Mouse (Mus musculus) retina, postnatal 1 day (tissue): Measurements from ENCODE around the gene Lgals3bp.

Source experiments
- DNase-seq: peaks from one replicate; pipeline ENCODE4 v3.0.0-alpha.2; 2012

Lgals3bp gene

GRCm38 (mm10) chr11:118423266-118423971 lies 21.5 kb upstream of the Lgals3bp start:
- DNase-seq: peak; percentile 89

GRCm38 (mm10) chr11:118420261-118420660 lies 18.4 kb upstream of the Lgals3bp start:
- no peak for DNase-seq

GRCm38 (mm10) chr11:118418834-118419504 lies 17.1 kb upstream of the Lgals3bp start, which contains the start of gene Cant1:
Cant1 (minus strand) TSS chr11:118419086.
- peak; percentile 99 for DNase-seq

- no peak for DNase-seq
Observed at GRCm38 (mm10) chr11:118418442-118418833, 16.5 kb upstream of the Lgals3bp start.

- DNase-seq: no peak
Observed at GRCm38 (mm10) chr11:118417496-118417895, 15.6 kb upstream of the Lgals3bp start.

- DNase-seq: no peak
Observed at GRCm38 (mm10) chr11:118416046-118416445, 14.2 kb upstream of the Lgals3bp start.

- DNase-seq: no peak
Observed at GRCm38 (mm10) chr11:118415630-118416029, 13.7 kb upstream of the Lgals3bp start.

- no peak for DNase-seq
Observed at GRCm38 (mm10) chr11:118414270-118414669, 12.4 kb upstream of the Lgals3bp start.

- DNase-seq: no peak
Observed at GRCm38 (mm10) chr11:118413055-118413454, 11.2 kb upstream of the Lgals3bp start.

- no peak for DNase-seq
Observed at GRCm38 (mm10) chr11:118412601-118413000, 10.7 kb upstream of the Lgals3bp start.

- DNase-seq: no peak
Observed at GRCm38 (mm10) chr11:118411271-118411670, 9.4 kb upstream of the Lgals3bp start.

GRCm38 (mm10) chr11:118410479-118410878 lies 8.6 kb upstream of the Lgals3bp start:
- DNase-seq: no peak

GRCm38 (mm10) chr11:118410073-118410444 lies 8.2 kb upstream of the Lgals3bp start:
- DNase-seq: no peak

GRCm38 (mm10) chr11:118409106-118410072 lies 7.5 kb upstream of the Lgals3bp start:
- DNase-seq: no peak

- DNase-seq: no peak
Observed at GRCm38 (mm10) chr11:118408051-118408740, 6.3 kb upstream of the Lgals3bp start.

- DNase-seq: no peak
Observed at GRCm38 (mm10) chr11:118407318-118407910, 5.5 kb upstream of the Lgals3bp start.

GRCm38 (mm10) chr11:118406521-118406920 lies 4.6 kb upstream of the Lgals3bp start:
- DNase-seq: no peak

GRCm38 (mm10) chr11:118405311-118405710 lies 3.4 kb upstream of the Lgals3bp start:
- DNase-seq: no peak

GRCm38 (mm10) chr11:118403951-118404899 lies 2.3 kb upstream of the Lgals3bp start:
- DNase-seq: no peak

GRCm38 (mm10) chr11:118403183-118403582 lies 1.3 kb upstream of the Lgals3bp start:
- no peak for DNase-seq

GRCm38 (mm10) chr11:118401195-118401594 lies 697 bp downstream of the Lgals3bp start:
- no peak for DNase-seq
